Mouse (Mus musculus): ENCODE measurements at regions not wholly inside any gene's neighbourhood (a gene's known extent, or its start where the extent isn't known, plus 50 kb on each side); places are given as distances from the start of the nearest gene placed in this dataset.

GRCm38 (mm10) chr12:35846905-35847610, 78.4 kb upstream of the Agr3 start:
- no peak for TF ChIP-seq CTCF (IDR thresholded peaks at IDR 0.05; ENCODE audit: low read depth)
- TF ChIP-seq EP300 (optimal IDR thresholded peaks at IDR 0.05) = no peak

All from stomach, postnatal 0 days (tissue).